Mouse (Mus musculus) liver, embryonic 14.5 days (tissue): ENCODE measurements at regions not wholly inside any gene's neighbourhood (a gene's known extent, or its start where the extent isn't known, plus 50 kb on each side); places are given as distances from the start of the nearest gene placed in this dataset.

Source experiments
- CTCF ChIP-seq: IDR thresholded peaks from 2 replicates; pipeline ENCODE4 v1.5.1; 2016; ENCODE audit warnings: antibody characterized with exemption, low read depth, control low read depth
- EP300 ChIP-seq: IDR thresholded peaks from 2 replicates; pipeline ENCODE4 v1.6.1; 2016; ENCODE audit warnings: antibody characterized with exemption, low read depth

DNA sequence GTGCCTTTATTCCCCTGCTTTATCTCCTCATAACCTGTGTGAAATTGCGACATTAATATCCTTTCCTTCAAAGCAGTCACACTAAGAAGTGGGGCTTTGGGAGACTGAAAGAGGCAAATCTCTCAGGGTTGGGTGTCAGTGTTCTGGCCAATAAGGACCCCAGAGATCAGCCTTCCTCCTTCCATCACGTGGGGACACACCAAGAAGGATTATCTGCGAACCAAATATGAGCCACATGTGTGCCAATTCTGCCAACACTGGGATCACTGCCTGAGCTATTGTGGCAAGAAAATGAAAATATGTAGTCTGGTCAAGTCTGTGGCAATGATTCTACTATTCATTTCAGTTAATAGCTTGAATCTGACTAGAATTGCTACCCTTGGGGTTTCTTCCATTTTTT, 243.9 kb upstream of the Dab2 start:
- TF ChIP-seq CTCF (no peak), EP300 (no peak)
